Mouse (Mus musculus): ENCODE data around the gene Dxo. TPM values are rescaled to one million over a fixed set of nuclear protein-coding genes. Genes with fewer than 3 reads are reported as not detected.
A peak's percentile ranks its signal among the peaks of the same experiment; 100 is the strongest.
"Not testable (repeated sequence)": the region's sequence is repeated elsewhere in the genome, so short reads cannot be mapped to it uniquely, and the experiment has no call there.

Gene Dxo
- polyA plus RNA-seq (2015; fragmentation: Nextera tagmentation; extraction: Ambion mirVana) = 29.6 and 32.2 TPM in 2 replicates

DNA sequence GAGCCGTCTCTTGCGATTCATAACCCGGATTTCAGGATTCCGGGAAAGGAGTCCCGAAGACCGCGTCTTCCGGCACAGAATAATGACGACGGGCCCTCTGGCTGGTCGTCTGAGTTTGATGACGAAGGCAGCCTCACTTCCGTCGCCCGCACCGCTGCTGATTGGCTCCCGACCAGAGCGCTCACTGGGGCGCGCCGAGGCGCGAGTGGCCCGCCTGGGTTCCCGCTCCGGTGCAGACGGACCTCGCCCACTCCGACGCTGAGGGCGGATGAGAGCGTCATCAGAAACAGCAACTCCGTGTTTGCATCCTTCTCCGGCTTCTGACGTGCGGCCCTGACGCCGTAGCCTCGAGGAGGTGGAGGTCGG is at the start of gene Dxo, which contains the start of gene Stk19:
TSS of gene Dxo (plus strand) at position 164 of the 366 bp plus-strand sequence.
TSS of gene Stk19 (minus strand) at position 90 of the 366 bp plus-strand sequence.
- peak within 1 kb of the TSS; percentile 75 for H3K9ac ChIP-seq (ENCODE audit: low read length)
- H3K9me3 ChIP-seq (ENCODE audit: control insufficient read depth, low read length) = no peaks in the 10 kb centered on the region
- H3K4me3 ChIP-seq (ENCODE audit: low read depth, low read length) = peak within 1 kb of the TSS; percentile 73
- peak within 1 kb of the TSS; percentile 97 for H3K4me2 ChIP-seq (replicated peaks; ENCODE audit: low read depth)
- H3K27ac ChIP-seq (replicated peaks) = peak within 1 kb of the TSS; percentile 86
- under 1% methylated on average over 40 of the region's 40 CpGs for WGBS
- no peaks in the 10 kb centered on the region for H3K27me3 ChIP-seq (ENCODE audit: control insufficient read depth, insufficient read depth, low read length)
- TF ChIP-seq EP300 (optimal IDR thresholded peaks at IDR 0.05) (no peak), CTCF (IDR thresholded peaks at IDR 0.05; ENCODE audit: low read depth) (no peak)
- H3K4me1 ChIP-seq (replicated peaks; ENCODE audit: control insufficient read depth, insufficient read depth) = 0 out of 2 replicates have a peak, but pooled peaks cover 5% of the 10 kb centered on the region
- peak; percentile 98 for DNase-seq (ENCODE audit: low spot score)
- ATAC-seq (ENCODE audit: low FRiP score, low TSS enrichment) = peak; percentile 95
- peaks cover 15% of the 10 kb centered on the region; the same call in 1 of the 2 replicates for H3K36me3 ChIP-seq (ENCODE audit: control insufficient read depth, insufficient read depth, low read length)

DNA sequence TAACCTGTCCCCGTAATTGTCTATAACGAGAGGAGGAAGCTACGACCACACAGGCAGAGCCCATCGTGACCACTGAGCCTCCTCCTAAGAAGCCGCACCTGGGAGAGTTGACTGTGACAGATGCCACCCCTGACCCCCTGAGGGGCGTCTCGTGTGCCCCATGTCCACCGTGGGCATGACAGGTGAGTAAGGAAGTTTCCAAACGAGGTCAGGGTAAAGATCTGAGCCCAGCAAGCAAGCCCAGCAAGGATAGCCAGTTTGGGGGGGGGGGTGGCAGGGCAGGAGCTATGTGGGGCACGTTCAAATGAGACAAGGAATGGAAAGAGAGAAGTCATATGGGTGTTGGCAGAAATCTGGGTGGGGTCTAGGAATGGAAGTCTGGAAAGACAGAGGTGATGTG is 41.8 kb upstream of the Dxo start:
- WGBS = 83% methylated on average over 10 of the region's 10 CpGs
- Histone ChIP-seq H3K9ac (ENCODE audit: low read length) (no peak overlapping the region), H3K27ac (replicated peaks) (no peak overlapping the region), H3K36me3 (ENCODE audit: control insufficient read depth, insufficient read depth, low read length) (no peaks in the 10 kb centered on the region), H3K4me1 (replicated peaks; ENCODE audit: control insufficient read depth, insufficient read depth) (no peaks in the 10 kb centered on the region), H3K9me3 (ENCODE audit: control insufficient read depth, low read length) (no peaks in the 10 kb centered on the region), H3K4me2 (replicated peaks; ENCODE audit: low read depth) (no peak overlapping the region), H3K27me3 (ENCODE audit: control insufficient read depth, insufficient read depth, low read length) (no peaks in the 10 kb centered on the region), H3K4me3 (ENCODE audit: low read depth, low read length) (no peak overlapping the region)
- DNase-seq (ENCODE audit: low spot score) = no peak
- no peak for ATAC-seq (ENCODE audit: low FRiP score, low TSS enrichment)
- no peak for TF ChIP-seq CTCF (IDR thresholded peaks at IDR 0.05; ENCODE audit: low read depth)
- no peak for TF ChIP-seq EP300 (optimal IDR thresholded peaks at IDR 0.05)

DNA sequence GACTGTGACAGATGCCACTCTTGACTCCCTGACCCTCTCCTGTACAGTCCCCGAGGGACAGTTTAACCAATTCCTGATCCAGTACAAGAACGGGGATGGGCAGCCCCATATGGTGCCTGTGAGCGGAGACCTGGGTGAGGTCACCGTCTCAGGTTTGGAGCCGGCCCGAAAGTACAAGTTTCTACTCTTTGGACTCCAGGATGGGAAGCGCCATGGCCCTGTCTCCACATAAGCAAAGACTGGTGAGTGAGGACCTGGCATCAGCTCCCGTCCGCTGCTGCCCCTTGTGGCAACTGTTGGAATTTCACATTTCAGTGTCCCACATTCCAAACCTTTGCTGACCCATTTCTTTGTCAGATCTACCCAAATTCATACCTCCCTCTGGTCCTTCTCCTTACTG is 41.2 kb upstream of the Dxo start:
- H3K4me2 ChIP-seq (replicated peaks; ENCODE audit: low read depth) = no peak overlapping the region
- ATAC-seq (ENCODE audit: low FRiP score, low TSS enrichment) = no peak
- H3K27ac ChIP-seq (replicated peaks) = no peak overlapping the region
- no peaks in the 10 kb centered on the region for H3K36me3 ChIP-seq (ENCODE audit: control insufficient read depth, insufficient read depth, low read length)
- WGBS = 62% methylated on average over 9 of the region's 9 CpGs
- no peak for TF ChIP-seq EP300 (optimal IDR thresholded peaks at IDR 0.05)
- peak; percentile 64 for TF ChIP-seq CTCF (IDR thresholded peaks at IDR 0.05; ENCODE audit: low read depth)
- no peaks in the 10 kb centered on the region for H3K27me3 ChIP-seq (ENCODE audit: control insufficient read depth, insufficient read depth, low read length)
- no peaks in the 10 kb centered on the region for H3K9me3 ChIP-seq (ENCODE audit: control insufficient read depth, low read length)
- DNase-seq (ENCODE audit: low spot score) = peak; percentile 29
- no peak overlapping the region for H3K4me3 ChIP-seq (ENCODE audit: low read depth, low read length)
- H3K9ac ChIP-seq (ENCODE audit: low read length) = no peak overlapping the region
- H3K4me1 ChIP-seq (replicated peaks; ENCODE audit: control insufficient read depth, insufficient read depth) = no peaks in the 10 kb centered on the region

DNA sequence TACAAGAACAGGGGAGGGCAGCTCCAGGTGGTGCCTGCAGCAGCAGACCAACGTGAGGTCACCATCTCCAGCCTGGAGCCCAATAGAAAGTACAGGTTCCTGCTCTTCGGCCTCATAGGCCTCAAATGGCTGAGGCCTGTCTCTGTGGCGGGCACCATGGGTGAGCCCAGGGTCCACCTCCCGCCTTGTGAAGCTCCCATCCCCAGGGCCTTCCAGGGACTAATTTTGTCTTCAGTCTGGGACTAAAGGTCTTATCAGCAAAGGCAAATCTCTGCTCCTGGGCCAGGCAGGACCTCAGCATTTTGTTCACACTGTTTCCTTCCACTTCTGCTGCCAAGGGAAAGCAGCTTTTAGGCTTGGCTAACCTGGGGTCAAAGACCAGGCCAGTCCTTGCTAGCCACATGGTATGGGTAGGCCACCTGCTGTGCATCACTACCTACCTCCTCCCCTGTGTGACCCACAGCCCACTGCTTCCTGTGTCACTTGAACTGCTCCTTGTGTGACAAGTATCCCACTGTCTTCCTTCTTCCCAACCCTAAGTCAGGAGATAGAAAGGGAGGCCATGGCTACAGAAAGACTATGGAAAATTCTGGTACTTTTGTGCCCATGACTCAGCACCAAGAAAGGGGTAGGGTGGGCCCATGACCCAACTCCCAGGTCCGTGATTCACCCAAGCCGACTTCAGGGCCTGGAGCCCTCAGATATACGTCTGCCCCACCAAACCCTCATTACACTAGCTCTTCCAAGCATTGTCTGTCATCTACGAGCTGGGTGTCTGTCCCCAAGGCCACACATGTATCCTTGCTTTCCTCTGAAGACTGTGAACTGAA is 40.3 kb upstream of the Dxo start:
- DNase-seq (ENCODE audit: low spot score) (peak; percentile 2), ATAC-seq (ENCODE audit: low FRiP score, low TSS enrichment) (no peak)
- Histone ChIP-seq H3K36me3 (ENCODE audit: control insufficient read depth, insufficient read depth, low read length) (no peaks in the 10 kb centered on the region), H3K4me3 (ENCODE audit: low read depth, low read length) (no peak overlapping the region), H3K27ac (replicated peaks) (no peak overlapping the region), H3K9ac (ENCODE audit: low read length) (no peak overlapping the region), H3K9me3 (ENCODE audit: control insufficient read depth, low read length) (no peaks in the 10 kb centered on the region), H3K4me1 (replicated peaks; ENCODE audit: control insufficient read depth, insufficient read depth) (no peaks in the 10 kb centered on the region), H3K27me3 (ENCODE audit: control insufficient read depth, insufficient read depth, low read length) (no peaks in the 10 kb centered on the region), H3K4me2 (replicated peaks; ENCODE audit: low read depth) (no peak overlapping the region)
- 82% methylated on average over 8 of the region's 8 CpGs for WGBS
- no peak for TF ChIP-seq CTCF (IDR thresholded peaks at IDR 0.05; ENCODE audit: low read depth)
- no peak for TF ChIP-seq EP300 (optimal IDR thresholded peaks at IDR 0.05)

DNA sequence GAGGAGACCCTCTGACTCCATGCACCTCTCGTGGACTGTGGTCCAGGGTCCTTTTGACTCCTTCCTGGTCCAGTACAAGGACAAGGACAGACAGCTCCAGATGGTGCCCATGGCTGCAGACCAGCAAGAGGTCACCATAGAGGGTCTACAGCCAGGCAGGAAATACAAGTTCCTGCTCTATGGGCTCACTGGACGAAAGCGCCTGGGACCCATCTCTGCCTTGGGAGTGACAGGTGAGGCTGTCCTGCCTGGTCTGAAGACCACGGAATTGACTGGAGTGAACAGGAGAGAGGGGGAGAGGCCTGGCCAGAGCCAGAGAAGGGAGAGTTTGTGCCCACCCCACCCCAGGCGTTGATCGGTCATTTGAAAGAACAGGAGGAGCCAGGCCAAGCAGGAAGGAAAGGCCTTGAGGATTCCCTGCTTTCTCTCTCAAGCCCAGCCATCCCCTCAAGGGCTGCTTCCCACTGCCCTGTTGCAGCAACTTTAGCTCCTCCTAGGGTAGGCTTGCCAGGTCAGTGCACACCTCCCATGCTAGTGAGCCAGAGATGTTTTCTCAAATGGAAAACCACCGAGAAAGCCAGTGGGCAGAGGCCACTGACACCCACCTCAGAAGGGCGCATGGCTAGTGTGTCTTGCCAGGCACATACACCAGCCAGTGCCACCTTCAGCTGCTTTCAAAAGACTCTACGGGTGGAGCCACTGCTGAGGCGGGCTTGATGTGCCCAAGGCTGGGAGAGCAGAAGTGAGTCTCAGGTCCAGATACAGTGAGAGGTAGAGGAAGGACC is 39.4 kb upstream of the Dxo start:
- not testable (repeated sequence) for H3K4me1 ChIP-seq (replicated peaks; ENCODE audit: control insufficient read depth, insufficient read depth); H3K4me2 ChIP-seq (replicated peaks; ENCODE audit: low read depth); H3K27ac ChIP-seq (replicated peaks); H3K27me3 ChIP-seq (ENCODE audit: control insufficient read depth, insufficient read depth, low read length); H3K4me3 ChIP-seq (ENCODE audit: low read depth, low read length); H3K36me3 ChIP-seq (ENCODE audit: control insufficient read depth, insufficient read depth, low read length); ATAC-seq (ENCODE audit: low FRiP score, low TSS enrichment); H3K9me3 ChIP-seq (ENCODE audit: control insufficient read depth, low read length); H3K9ac ChIP-seq (ENCODE audit: low read length)
- 85% methylated on average over 10 of the region's 10 CpGs for WGBS
- DNase-seq (ENCODE audit: low spot score) = peak; percentile 9

DNA sequence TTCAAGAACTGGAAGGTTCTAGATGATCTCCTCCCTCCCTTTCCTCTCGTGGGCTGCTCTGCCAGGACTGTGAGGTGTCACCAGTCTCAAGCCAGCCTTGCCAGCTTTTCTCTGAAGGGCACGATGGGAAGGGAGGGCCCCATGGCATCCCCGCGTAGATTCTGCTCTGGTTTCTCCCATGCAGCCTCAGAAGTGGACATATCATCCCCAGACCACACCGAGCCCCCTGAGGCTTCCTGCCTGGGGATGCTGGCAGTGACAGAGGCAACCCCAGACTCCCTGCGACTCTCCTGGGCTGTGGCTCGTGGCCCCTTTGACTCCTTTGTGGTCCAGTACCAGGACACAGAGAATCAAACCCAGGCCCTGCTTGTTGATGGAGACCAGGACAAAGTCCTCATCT is 38.7 kb upstream of the Dxo start:
- not testable (repeated sequence) for H3K4me1 ChIP-seq (replicated peaks; ENCODE audit: control insufficient read depth, insufficient read depth); H3K9me3 ChIP-seq (ENCODE audit: control insufficient read depth, low read length); H3K27ac ChIP-seq (replicated peaks); H3K4me2 ChIP-seq (replicated peaks; ENCODE audit: low read depth); H3K4me3 ChIP-seq (ENCODE audit: low read depth, low read length); H3K9ac ChIP-seq (ENCODE audit: low read length); H3K27me3 ChIP-seq (ENCODE audit: control insufficient read depth, insufficient read depth, low read length); ATAC-seq (ENCODE audit: low FRiP score, low TSS enrichment); H3K36me3 ChIP-seq (ENCODE audit: control insufficient read depth, insufficient read depth, low read length)
- WGBS = 88% methylated on average over 6 of the region's 7 CpGs
- DNase-seq (ENCODE audit: low spot score) = peak; percentile 7

All from stomach, postnatal 0 days (tissue).